Mouse (Mus musculus) small intestine, adult 2 months (tissue): ENCODE data around the gene Pigw. TPM values are rescaled to one million over a fixed set of nuclear protein-coding genes. Genes with fewer than 3 reads are reported as not detected.

Experiments used
- H3K27ac ChIP-seq: fragments of 200-500 bp; 2 replicates; pipeline ENCODE4 v1.5.1; 2012; ENCODE audit warnings: low read depth, low read length, control low read depth, inconsistent platforms; ENCODE audit not compliant: insufficient read depth
- H3K27me3 ChIP-seq: fragments of 200-500 bp; 2 replicates; pipeline ENCODE4 v1.6.1; 2012; ENCODE audit warnings: mild to moderate bottlenecking, moderate library complexity, low read length, inconsistent platforms; ENCODE audit not compliant: control insufficient read depth, insufficient read depth
- H3K36me3 ChIP-seq: fragments of 200-500 bp; 2 replicates; pipeline ENCODE4 v1.6.1; 2012; ENCODE audit warnings: mild to moderate bottlenecking, low read length, control low read depth, inconsistent platforms; ENCODE audit not compliant: control insufficient read depth, insufficient read depth
- H3K4me1 ChIP-seq: fragments of 200-500 bp; 2 replicates; pipeline ENCODE4 v1.6.1; 2012; ENCODE audit warnings: low read length, inconsistent platforms, mixed read lengths; ENCODE audit not compliant: control insufficient read depth, insufficient read depth, insufficient read length
- H3K4me3 ChIP-seq: fragments of 200-500 bp; 2 replicates; pipeline ENCODE4 v1.5.1; 2012; ENCODE audit warnings: low read depth, mild to moderate bottlenecking, control low read depth, inconsistent platforms, low read length, moderate library complexity
- CTCF ChIP-seq: fragments of 200-500 bp; IDR thresholded peaks from 2 replicates; pipeline ENCODE4 v1.5.1; 2012; ENCODE audit warnings: low read depth, mild to moderate bottlenecking, control low read depth, inconsistent platforms, low read length, moderate library complexity, mixed read lengths; ENCODE audit not compliant: insufficient replicate concordance, insufficient read length; ENCODE audit errors: extremely low read depth
- POLR2A ChIP-seq: fragments of 200-500 bp; IDR thresholded peaks from 2 replicates; pipeline ENCODE4 v1.6.1; 2012; ENCODE audit warnings: low read depth, mild to moderate bottlenecking, control low read depth, inconsistent platforms, low read length, moderate library complexity
- WGBS: fragments of 180-500 bp; shearing (Covaris S2); methylation state at CpG from one replicate; pipeline ENCODE4 v1.1.7; 2018; 5-methylcytosine and 5-hydroxymethylcytosine counted together
- polyA plus RNA-seq: library from polyadenylated mRNA; depleted of rRNA; stranded (reverse); fragments of >200 nt; gene quantifications from 2 replicates; pipeline ENCODE4 v1.2.3, GENCODE M21; 2012; rRNA removed

The Pigw gene
- polyA plus RNA-seq, 1 experiment, result 0.98 TPM

- Histone ChIP-seq H3K4me1 (peaks cover 11% of the 10 kb centered on the region), H3K36me3 (peaks cover 38% of the 10 kb centered on the region), H3K4me3 (peak within 1 kb of the TSS; percentile 79), H3K27me3 (no peaks in the 10 kb centered on the region), H3K27ac (peak within 1 kb of the TSS; percentile 90)
- TF ChIP-seq POLR2A, result peak; percentile 86
- TF ChIP-seq CTCF, result no peak
- under 1% methylated on average over 62 of the region's 62 CpGs for WGBS
Measured at GRCm38 (mm10) chr11:84828516-84829399, 51.3 kb downstream of the Pigw start, which contains the start of gene Dhrs11. Dhrs11 (minus strand) TSS chr11:84828994.

DNA sequence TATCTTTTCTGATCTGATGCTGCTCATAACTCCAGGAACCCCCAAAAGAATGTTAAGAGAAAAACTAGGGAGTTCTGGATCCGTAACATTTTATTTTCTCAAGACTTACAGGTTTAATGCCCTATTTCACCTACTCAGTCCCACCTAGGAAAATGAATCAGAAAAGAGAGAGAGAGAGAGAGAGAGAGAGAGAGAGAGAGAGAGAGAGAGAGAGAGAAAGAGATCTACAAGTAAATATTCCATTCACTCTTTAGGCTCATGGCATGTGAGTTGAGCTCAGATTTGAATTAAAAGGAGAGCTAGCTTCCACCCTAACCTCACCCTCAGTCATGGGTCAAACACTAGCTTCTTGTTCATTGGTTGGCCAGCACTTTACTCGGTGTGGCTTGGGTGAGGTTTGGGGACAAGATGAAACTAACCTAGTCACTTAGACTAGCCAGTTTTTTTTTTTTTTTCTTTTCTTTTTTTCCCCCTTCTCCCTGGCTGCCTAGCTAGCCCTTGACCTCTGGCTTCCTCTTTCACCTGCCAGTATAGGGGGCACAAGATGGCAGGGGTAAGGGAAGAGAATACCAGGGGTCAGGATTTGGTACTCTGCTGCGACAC is 52.1 kb downstream of the Pigw start:
- 25% methylated on average over 3 of the region's 3 CpGs for WGBS
- Histone ChIP-seq H3K36me3 (peaks cover 37% of the 10 kb centered on the region), H3K4me1 (peaks cover 17% of the 10 kb centered on the region), H3K27me3 (no peaks in the 10 kb centered on the region), H3K4me3 (peak overlapping the region; percentile 79), H3K27ac (peak overlapping the region; percentile 90)
- TF ChIP-seq CTCF (no peak), POLR2A (no peak)

DNA sequence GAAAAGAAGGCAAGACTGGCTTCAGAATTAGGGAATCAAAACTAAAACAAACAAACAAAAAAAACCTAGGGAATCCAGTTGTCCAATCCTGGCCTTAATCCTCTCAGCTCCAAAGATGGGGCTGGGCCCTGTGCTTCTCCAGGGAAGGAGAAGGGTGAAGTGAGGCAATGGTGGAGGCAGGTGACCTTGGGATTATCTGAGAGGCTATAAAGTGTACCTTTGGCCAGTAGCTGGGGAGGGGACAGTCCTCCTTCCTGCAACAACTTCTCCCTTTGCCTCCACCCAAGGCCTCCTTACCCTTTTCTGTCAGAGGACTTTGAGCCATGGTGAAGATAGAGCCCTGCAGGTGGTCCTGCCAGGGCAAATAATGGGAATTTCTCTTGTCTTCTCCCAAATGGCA is 52.6 kb downstream of the Pigw start:
- H3K4me3 ChIP-seq, result peak overlapping the region; percentile 17; the same call in 1 of the 2 replicates
- peaks cover 22% of the 10 kb centered on the region for H3K4me1 ChIP-seq
- TF ChIP-seq CTCF, result no peak
- TF ChIP-seq POLR2A, result peak; percentile 53; the same call in 1 of the 2 replicates
- H3K27ac ChIP-seq, result peak overlapping the region; percentile 90
- no peaks in the 10 kb centered on the region for H3K27me3 ChIP-seq
- peaks cover 38% of the 10 kb centered on the region for H3K36me3 ChIP-seq

Other genes with a start within 250 kb of the Pigw start
- gene Mrm1, start 60.8 kb downstream of the Pigw start, polyA plus RNA-seq, result 6.3 and 13.7 TPM in 2 replicates
- gene Dhrs11, start 51.3 kb downstream of the Pigw start, polyA plus RNA-seq, result 295 and 763 TPM in 2 replicates
- gene Ggnbp2, start 9.5 kb downstream of the Pigw start, polyA plus RNA-seq, result 12.0 and 29.2 TPM in 2 replicates
- 8.7 and 13.0 TPM in 2 replicates for gene Myo19, start 137 bp downstream of the Pigw start, polyA plus RNA-seq
- 3.3 and 4.3 TPM in 2 replicates for gene Znhit3, start 36.1 kb upstream of the Pigw start, polyA plus RNA-seq
- gene Car4, start 77.5 kb upstream of the Pigw start, polyA plus RNA-seq, result 13.9 and 46.7 TPM in 2 replicates